Mouse (Mus musculus): Measurements from ENCODE around the gene Speer4f1. TPM values are rescaled to one million over a fixed set of nuclear protein-coding genes. Genes with fewer than 3 reads are reported as not detected.

Gene Speer4f1
- polyA plus RNA-seq (2014; fragmentation: Illumina TruSeq; extraction: RNeasy Lipid Tissue Mini Kit (QIAGEN cat#74804); ENCODE audit: low read depth, low replicate concordance): not detected

DNA sequence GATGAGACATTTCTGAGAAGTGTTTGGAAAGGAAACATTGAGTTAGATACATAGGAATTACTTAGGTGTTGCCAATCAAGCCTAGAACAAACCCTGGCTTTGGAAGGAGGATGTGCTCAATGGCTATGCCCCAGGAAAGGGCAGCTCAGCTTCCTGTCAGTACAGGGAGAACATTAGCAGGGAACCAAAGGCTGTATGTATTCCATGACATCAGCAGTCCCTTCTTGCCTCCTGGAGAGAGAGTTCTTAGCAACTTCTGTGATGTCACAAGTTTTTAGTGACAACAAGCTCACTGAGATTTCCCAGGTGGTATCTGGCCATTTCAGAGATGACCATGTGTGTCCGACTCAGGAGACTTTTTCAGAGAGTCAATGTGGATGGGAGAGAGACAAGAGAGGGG, at the start of gene Speer4f1:
Gene Speer4f1, plus strand, starts transcription at position 301 of the 400 bp plus-strand sequence.

Other genes starting within 250 kb of the Speer4f1 start
- not detected for gene Speer4f2, start 102.9 kb upstream of the Speer4f1 start, polyA plus RNA-seq (2014; fragmentation: Illumina TruSeq; extraction: RNeasy Lipid Tissue Mini Kit (QIAGEN cat#74804); ENCODE audit: low read depth, low replicate concordance)
- 15.4 TPM for gene Sema3c, start 98.2 kb downstream of the Speer4f1 start, polyA plus RNA-seq (2014; fragmentation: Illumina TruSeq; extraction: RNeasy Lipid Tissue Mini Kit (QIAGEN cat#74804); ENCODE audit: low read depth, low replicate concordance)

All from adrenal gland, adult 10 weeks (tissue).